Mouse (Mus musculus): ENCODE data around the gene Hist1h3h. TPM values are rescaled to one million over a fixed set of nuclear protein-coding genes. Genes with fewer than 3 reads are reported as not detected.
"Not testable (repeated sequence)": the region's sequence is repeated elsewhere in the genome, so short reads cannot be mapped to it uniquely, and the experiment has no call there.

Gene Hist1h3h
- polyA plus RNA-seq, 2 experiments: 18.4 to 34.5 TPM

- 1% methylated on average over 19 of the region's 50 CpGs for WGBS
- H3K27ac ChIP-seq (replicated peaks; ENCODE audit: low read depth, low read length): peak within 1 kb of the TSS; percentile 89
- H3K27me3 ChIP-seq (ENCODE audit: control insufficient read depth, insufficient read depth, low read length); H3K9me3 ChIP-seq (ENCODE audit: control insufficient read depth, low read length); H3K36me3 ChIP-seq (ENCODE audit: control insufficient read depth, insufficient read depth, low read length): not testable (repeated sequence)
- H3K9ac ChIP-seq (ENCODE audit: low read depth, low read length, severe bottlenecking): peak within 1 kb of the TSS; percentile 61
- H3K4me3 ChIP-seq (replicated peaks; ENCODE audit: low read length): peak within 1 kb of the TSS; percentile 43
- TF ChIP-seq POLR2A (IDR thresholded peaks at IDR 0.05; ENCODE audit: borderline replicate concordance, extremely low read depth, insufficient read depth, insufficient read length): peak; percentile 66; the same call in 1 of the 2 replicates
- ATAC-seq (ENCODE audit: low FRiP score, low read depth) (peak; percentile 91), DNase-seq (ENCODE audit: low spot score) (peak; percentile 98)
- peaks cover 20% of the 10 kb centered on the region for H3K4me1 ChIP-seq (ENCODE audit: control insufficient read depth, insufficient read depth, low read length)
- peak within 1 kb of the TSS; percentile 63 for H3K4me2 ChIP-seq (replicated peaks; ENCODE audit: low read depth, low read length, severe bottlenecking)
Measured at GRCm38 (mm10) chr13:21753524-21754285, 36.2 kb downstream of the Hist1h3h start, which contains the start of the genes Hist1h2ak and Hist1h2bn. Gene Hist1h2ak (minus strand): TSS chr13:21753827. Gene Hist1h2bn (plus strand): TSS chr13:21754123.

GRCm38 (mm10) chr13:21754294-21755001 lies 37.0 kb downstream of the Hist1h3h start:
- Histone ChIP-seq H3K27ac (replicated peaks; ENCODE audit: low read depth, low read length) (peak overlapping the region; percentile 81), H3K4me3 (replicated peaks; ENCODE audit: low read length) (peak overlapping the region; percentile 43), H3K4me2 (replicated peaks; ENCODE audit: low read depth, low read length, severe bottlenecking) (peak overlapping the region; percentile 63), H3K4me1 (ENCODE audit: control insufficient read depth, insufficient read depth, low read length) (peaks cover 14% of the 10 kb centered on the region), H3K9ac (ENCODE audit: low read depth, low read length, severe bottlenecking) (peak overlapping the region; percentile 59)
- not testable (repeated sequence) for H3K27me3 ChIP-seq (ENCODE audit: control insufficient read depth, insufficient read depth, low read length); ATAC-seq (ENCODE audit: low FRiP score, low read depth); H3K36me3 ChIP-seq (ENCODE audit: control insufficient read depth, insufficient read depth, low read length); H3K9me3 ChIP-seq (ENCODE audit: control insufficient read depth, low read length)
- peak; percentile 56 for DNase-seq (ENCODE audit: low spot score)
- under 1% methylated on average over 15 of the region's 26 CpGs for WGBS

- Histone ChIP-seq H3K27me3 (ENCODE audit: control insufficient read depth, insufficient read depth, low read length) (no peaks in the 10 kb centered on the region), H3K36me3 (ENCODE audit: control insufficient read depth, insufficient read depth, low read length) (no peaks in the 10 kb centered on the region), H3K4me3 (replicated peaks; ENCODE audit: low read length) (no peak overlapping the region), H3K9me3 (ENCODE audit: control insufficient read depth, low read length) (no peaks in the 10 kb centered on the region), H3K4me1 (ENCODE audit: control insufficient read depth, insufficient read depth, low read length) (peaks cover 12% of the 10 kb centered on the region), H3K9ac (ENCODE audit: low read depth, low read length, severe bottlenecking) (no peak overlapping the region), H3K27ac (replicated peaks; ENCODE audit: low read depth, low read length) (no peak overlapping the region), H3K4me2 (replicated peaks; ENCODE audit: low read depth, low read length, severe bottlenecking) (0 out of 2 replicates have a peak overlapping the region, but pooled peaks have one; percentile 13)
- ATAC-seq (ENCODE audit: low FRiP score, low read depth) (no peak), DNase-seq (ENCODE audit: low spot score) (no peak)
- no peak for TF ChIP-seq POLR2A (IDR thresholded peaks at IDR 0.05; ENCODE audit: borderline replicate concordance, extremely low read depth, insufficient read depth, insufficient read length)
- 89% methylated on average over 1 of the region's 1 CpGs for WGBS
Measured at GRCm38 (mm10) chr13:21755707-21756106, 38.2 kb downstream of the Hist1h3h start.

Small RNA genes lying within 50 kb of the gene (microRNA-seq; reads per million reads assigned to microRNA genes)
- gene Gm44357 (not detected), gene Gm44367 (not detected), gene Gm44454 (not detected)

Other genes with a start within 250 kb of the Hist1h3h start
Only the 30 nearest of the 32 such genes appear.
- not detected in 2 replicates for gene Gm10065, start 238.2 kb upstream of the Hist1h3h start, polyA plus RNA-seq (2012; rRNA removed)
- gene Gm10065, start 238.2 kb upstream of the Hist1h3h start, polyA plus RNA-seq (2014; fragmentation: Nextera tagmentation; extraction: Ambion mirVana): not detected in 2 replicates
- gene AK157302, start 222.4 kb upstream of the Hist1h3h start, polyA plus RNA-seq (2012; rRNA removed): 0.17 and 0.30 TPM in 2 replicates
- gene AK157302, start 222.4 kb upstream of the Hist1h3h start, polyA plus RNA-seq (2014; fragmentation: Nextera tagmentation; extraction: Ambion mirVana): 0.28 and 0.29 TPM in 2 replicates
- gene Gm11273, start 216.2 kb upstream of the Hist1h3h start, polyA plus RNA-seq (2012; rRNA removed): 5.1 and 5.9 TPM in 2 replicates
- gene Gm11273, start 216.2 kb upstream of the Hist1h3h start, polyA plus RNA-seq (2014; fragmentation: Nextera tagmentation; extraction: Ambion mirVana): 6.1 and 6.8 TPM in 2 replicates
- gene Zkscan8, start 186.5 kb upstream of the Hist1h3h start, polyA plus RNA-seq (2012; rRNA removed): 12.9 and 16.2 TPM in 2 replicates
- 8.8 and 10.0 TPM in 2 replicates for gene Zkscan8, start 186.5 kb upstream of the Hist1h3h start, polyA plus RNA-seq (2014; fragmentation: Nextera tagmentation; extraction: Ambion mirVana)
- not detected in 2 replicates for gene Olfr1366, start 174.9 kb upstream of the Hist1h3h start, polyA plus RNA-seq (2012; rRNA removed)
- gene Olfr1366, start 174.9 kb upstream of the Hist1h3h start, polyA plus RNA-seq (2014; fragmentation: Nextera tagmentation; extraction: Ambion mirVana): 0.15 and 0.30 TPM in 2 replicates
- not detected in 2 replicates for gene Olfr1535, start 157.8 kb upstream of the Hist1h3h start, polyA plus RNA-seq (2012; rRNA removed)
- not detected in 2 replicates for gene Olfr1535, start 157.8 kb upstream of the Hist1h3h start, polyA plus RNA-seq (2014; fragmentation: Nextera tagmentation; extraction: Ambion mirVana)
- not detected in 2 replicates for gene Olfr1364, start 135.9 kb upstream of the Hist1h3h start, polyA plus RNA-seq (2012; rRNA removed)
- gene Olfr1364, start 135.9 kb upstream of the Hist1h3h start, polyA plus RNA-seq (2014; fragmentation: Nextera tagmentation; extraction: Ambion mirVana): not detected in 2 replicates
- not detected in 2 replicates for gene Olfr1362, start 103.6 kb upstream of the Hist1h3h start, polyA plus RNA-seq (2012; rRNA removed)
- not detected in 2 replicates for gene Olfr1362, start 103.6 kb upstream of the Hist1h3h start, polyA plus RNA-seq (2014; fragmentation: Nextera tagmentation; extraction: Ambion mirVana)
- gene Olfr11, start 75.1 kb upstream of the Hist1h3h start, polyA plus RNA-seq (2012; rRNA removed): not detected in 2 replicates
- gene Olfr11, start 75.1 kb upstream of the Hist1h3h start, polyA plus RNA-seq (2014; fragmentation: Nextera tagmentation; extraction: Ambion mirVana): not detected in 2 replicates
- not detected in 2 replicates for gene Olfr1361, start 54.3 kb upstream of the Hist1h3h start, polyA plus RNA-seq (2012; rRNA removed)
- not detected in 2 replicates for gene Olfr1361, start 54.3 kb upstream of the Hist1h3h start, polyA plus RNA-seq (2014; fragmentation: Nextera tagmentation; extraction: Ambion mirVana)
- not detected in 2 replicates for gene Olfr1360, start 40.3 kb upstream of the Hist1h3h start, polyA plus RNA-seq (2012; rRNA removed)
- gene Olfr1360, start 40.3 kb upstream of the Hist1h3h start, polyA plus RNA-seq (2014; fragmentation: Nextera tagmentation; extraction: Ambion mirVana): not detected in 2 replicates
- not detected in 2 replicates for gene Olfr1359, start 19.5 kb upstream of the Hist1h3h start, polyA plus RNA-seq (2012; rRNA removed)
- gene Olfr1359, start 19.5 kb upstream of the Hist1h3h start, polyA plus RNA-seq (2014; fragmentation: Nextera tagmentation; extraction: Ambion mirVana): not detected in 2 replicates
- 15.9 and 20.8 TPM in 2 replicates for gene Hist1h2bl, start 1.5 kb upstream of the Hist1h3h start, polyA plus RNA-seq (2012; rRNA removed)
- gene Hist1h2bl, start 1.5 kb upstream of the Hist1h3h start, polyA plus RNA-seq (2014; fragmentation: Nextera tagmentation; extraction: Ambion mirVana): 2.4 and 4.4 TPM in 2 replicates
- 17.5 and 34.8 TPM in 2 replicates for gene Hist1h2ai, start 1.2 kb upstream of the Hist1h3h start, polyA plus RNA-seq (2012; rRNA removed)
- 30.7 and 38.1 TPM in 2 replicates for gene Hist1h2ai, start 1.2 kb upstream of the Hist1h3h start, polyA plus RNA-seq (2014; fragmentation: Nextera tagmentation; extraction: Ambion mirVana)
- gene Hist1h2bm, start 4.4 kb downstream of the Hist1h3h start, polyA plus RNA-seq (2012; rRNA removed): 15.1 and 19.3 TPM in 2 replicates
- gene Hist1h2bm, start 4.4 kb downstream of the Hist1h3h start, polyA plus RNA-seq (2014; fragmentation: Nextera tagmentation; extraction: Ambion mirVana): 4.8 and 6.3 TPM in 2 replicates
- 13.7 and 13.8 TPM in 2 replicates for gene Hist1h4j, start 17.4 kb downstream of the Hist1h3h start, polyA plus RNA-seq (2012; rRNA removed)
- gene Hist1h4j, start 17.4 kb downstream of the Hist1h3h start, polyA plus RNA-seq (2014; fragmentation: Nextera tagmentation; extraction: Ambion mirVana): 1.00 and 1.3 TPM in 2 replicates
- gene Hist1h4k, start 32.8 kb downstream of the Hist1h3h start, polyA plus RNA-seq (2012; rRNA removed): 22.1 and 22.3 TPM in 2 replicates
- 1.4 and 4.0 TPM in 2 replicates for gene Hist1h4k, start 32.8 kb downstream of the Hist1h3h start, polyA plus RNA-seq (2014; fragmentation: Nextera tagmentation; extraction: Ambion mirVana)
- gene Hist1h2ak, start 36.2 kb downstream of the Hist1h3h start, polyA plus RNA-seq (2012; rRNA removed): 26.8 and 28.1 TPM in 2 replicates
- 11.0 and 17.9 TPM in 2 replicates for gene Hist1h2ak, start 36.2 kb downstream of the Hist1h3h start, polyA plus RNA-seq (2014; fragmentation: Nextera tagmentation; extraction: Ambion mirVana)
- gene Hist1h2bn, start 36.5 kb downstream of the Hist1h3h start, polyA plus RNA-seq (2012; rRNA removed): 15.3 and 18.4 TPM in 2 replicates
- 3.2 and 3.4 TPM in 2 replicates for gene Hist1h2bn, start 36.5 kb downstream of the Hist1h3h start, polyA plus RNA-seq (2014; fragmentation: Nextera tagmentation; extraction: Ambion mirVana)
- 5.9 and 6.7 TPM in 2 replicates for gene Hist1h1b, start 63.0 kb downstream of the Hist1h3h start, polyA plus RNA-seq (2012; rRNA removed)
- 8.9 and 13.0 TPM in 2 replicates for gene Hist1h1b, start 63.0 kb downstream of the Hist1h3h start, polyA plus RNA-seq (2014; fragmentation: Nextera tagmentation; extraction: Ambion mirVana)
- gene Hist1h3i, start 65.7 kb downstream of the Hist1h3h start, polyA plus RNA-seq (2012; rRNA removed): 39.9 and 59.2 TPM in 2 replicates
- 142 and 166 TPM in 2 replicates for gene Hist1h3i, start 65.7 kb downstream of the Hist1h3h start, polyA plus RNA-seq (2014; fragmentation: Nextera tagmentation; extraction: Ambion mirVana)
- 9.3 and 19.2 TPM in 2 replicates for gene Hist1h2an, start 69.6 kb downstream of the Hist1h3h start, polyA plus RNA-seq (2012; rRNA removed)
- 6.1 and 8.1 TPM in 2 replicates for gene Hist1h2an, start 69.6 kb downstream of the Hist1h3h start, polyA plus RNA-seq (2014; fragmentation: Nextera tagmentation; extraction: Ambion mirVana)
- 1.8 and 2.2 TPM in 2 replicates for gene Hist1h2bp, start 69.8 kb downstream of the Hist1h3h start, polyA plus RNA-seq (2012; rRNA removed)
- 1.9 and 2.1 TPM in 2 replicates for gene Hist1h2bp, start 69.8 kb downstream of the Hist1h3h start, polyA plus RNA-seq (2014; fragmentation: Nextera tagmentation; extraction: Ambion mirVana)
- 18.4 and 18.7 TPM in 2 replicates for gene Hist1h2bq, start 92.5 kb downstream of the Hist1h3h start, polyA plus RNA-seq (2012; rRNA removed)
- 20.2 and 24.7 TPM in 2 replicates for gene Hist1h2bq, start 92.5 kb downstream of the Hist1h3h start, polyA plus RNA-seq (2014; fragmentation: Nextera tagmentation; extraction: Ambion mirVana)
- not detected in 2 replicates for gene Hist1h2ao, start 92.8 kb downstream of the Hist1h3h start, polyA plus RNA-seq (2012; rRNA removed)
- gene Hist1h2ao, start 92.8 kb downstream of the Hist1h3h start, polyA plus RNA-seq (2014; fragmentation: Nextera tagmentation; extraction: Ambion mirVana): 2.1 TPM in 1 of 2 replicates, not detected in the other
- gene Hist1h4m, start 94.1 kb downstream of the Hist1h3h start, polyA plus RNA-seq (2012; rRNA removed): not detected in 2 replicates
- not detected in 2 replicates for gene Hist1h4m, start 94.1 kb downstream of the Hist1h3h start, polyA plus RNA-seq (2014; fragmentation: Nextera tagmentation; extraction: Ambion mirVana)
- gene Hist1h4n, start 114.5 kb downstream of the Hist1h3h start, polyA plus RNA-seq (2012; rRNA removed): 30.3 and 31.8 TPM in 2 replicates
- gene Hist1h4n, start 114.5 kb downstream of the Hist1h3h start, polyA plus RNA-seq (2014; fragmentation: Nextera tagmentation; extraction: Ambion mirVana): 15.6 and 21.5 TPM in 2 replicates
- gene Hist1h2ap, start 115.8 kb downstream of the Hist1h3h start, polyA plus RNA-seq (2012; rRNA removed): 60.6 and 133 TPM in 2 replicates
- 3,378 and 3,605 TPM in 2 replicates for gene Hist1h2ap, start 115.8 kb downstream of the Hist1h3h start, polyA plus RNA-seq (2014; fragmentation: Nextera tagmentation; extraction: Ambion mirVana)
- gene Hist1h2br, start 116.1 kb downstream of the Hist1h3h start, polyA plus RNA-seq (2012; rRNA removed): 7.1 and 24.1 TPM in 2 replicates
- 19.2 and 25.2 TPM in 2 replicates for gene Hist1h2br, start 116.1 kb downstream of the Hist1h3h start, polyA plus RNA-seq (2014; fragmentation: Nextera tagmentation; extraction: Ambion mirVana)
- 7.5 and 8.3 TPM in 2 replicates for gene Zfp184, start 227.4 kb downstream of the Hist1h3h start, polyA plus RNA-seq (2012; rRNA removed)
- 12.7 and 17.2 TPM in 2 replicates for gene Zfp184, start 227.4 kb downstream of the Hist1h3h start, polyA plus RNA-seq (2014; fragmentation: Nextera tagmentation; extraction: Ambion mirVana)

All from limb, embryonic 14.5 days (tissue).